Mouse (Mus musculus): Measurements from ENCODE around the gene Gria1. TPM values are rescaled to one million over a fixed set of nuclear protein-coding genes. Genes with fewer than 3 reads are reported as not detected.

Gria1 gene
- polyA plus RNA-seq, 1 experiment from 2014 or later, result 2.6 TPM

GRCm38 (mm10) chr11:57185110-57185509 is 173.9 kb downstream of the Gria1 start:
- H3K27ac ChIP-seq, result no peak overlapping the region
- ATAC-seq (ENCODE audit: insufficient number of reproducible peaks, insufficient read depth, low FRiP score, low TSS enrichment), result no peak
- H3K4me2 ChIP-seq (replicated peaks), result no peak overlapping the region
- no peaks in the 10 kb centered on the region; the same call in 1 of the 2 replicates for H3K27me3 ChIP-seq
- no peaks in the 10 kb centered on the region for H3K36me3 ChIP-seq
- no peaks in the 10 kb centered on the region for H3K4me1 ChIP-seq
- H3K9me3 ChIP-seq, result no peaks in the 10 kb centered on the region
- H3K9ac ChIP-seq, result no peak overlapping the region
- no peak overlapping the region for H3K4me3 ChIP-seq

GRCm38 (mm10) chr11:57189391-57189790 is 178.2 kb downstream of the Gria1 start:
- H3K9ac ChIP-seq, result no peak overlapping the region
- H3K36me3 ChIP-seq, result no peaks in the 10 kb centered on the region

GRCm38 (mm10) chr11:57194746-57195145 is 183.6 kb downstream of the Gria1 start:
- Histone ChIP-seq H3K27ac (no peak overlapping the region), H3K4me2 (replicated peaks) (no peak overlapping the region), H3K4me1 (no peaks in the 10 kb centered on the region), H3K36me3 (no peaks in the 10 kb centered on the region), H3K4me3 (no peak overlapping the region), H3K27me3 (no peaks in the 10 kb centered on the region), H3K9ac (no peak overlapping the region), H3K9me3 (no peaks in the 10 kb centered on the region)
- WGBS, result 59% methylated on average over 5 of the region's 5 CpGs
- ATAC-seq (ENCODE audit: insufficient number of reproducible peaks, insufficient read depth, low FRiP score, low TSS enrichment), result no peak

More at GRCm38 (mm10) chr11:57189391-57189790, 178.2 kb downstream of the Gria1 start:
- no peak overlapping the region for H3K4me3 ChIP-seq
- no peaks in the 10 kb centered on the region for H3K9me3 ChIP-seq
- no peaks in the 10 kb centered on the region for H3K27me3 ChIP-seq
- H3K4me2 ChIP-seq (replicated peaks), result no peak overlapping the region
- 84% methylated on average over 8 of the region's 8 CpGs for WGBS
- ATAC-seq (ENCODE audit: insufficient number of reproducible peaks, insufficient read depth, low FRiP score, low TSS enrichment), result no peak
- H3K4me1 ChIP-seq, result no peaks in the 10 kb centered on the region
- H3K27ac ChIP-seq, result no peak overlapping the region

- no peak overlapping the region for H3K9ac ChIP-seq
- H3K27me3 ChIP-seq, result no peaks in the 10 kb centered on the region
- H3K9me3 ChIP-seq, result no peaks in the 10 kb centered on the region
- ATAC-seq (ENCODE audit: insufficient number of reproducible peaks, insufficient read depth, low FRiP score, low TSS enrichment), result no peak
- 0 out of 2 replicates have a peak, but pooled peaks cover 3% of the 10 kb centered on the region for H3K4me1 ChIP-seq
- no peak overlapping the region for H3K27ac ChIP-seq
- no peaks in the 10 kb centered on the region for H3K36me3 ChIP-seq
- H3K4me3 ChIP-seq, result no peak overlapping the region
- no peak overlapping the region for H3K4me2 ChIP-seq (replicated peaks)
- WGBS, result 65% methylated on average over 10 of the region's 10 CpGs
Measured at GRCm38 (mm10) chr11:57201245-57201976, 190.2 kb downstream of the Gria1 start.

GRCm38 (mm10) chr11:57204371-57204770 is 193.2 kb downstream of the Gria1 start:
- Histone ChIP-seq H3K4me3 (no peak overlapping the region), H3K4me1 (0 out of 2 replicates have a peak, but pooled peaks cover 3% of the 10 kb centered on the region), H3K27ac (no peak overlapping the region), H3K4me2 (replicated peaks) (no peak overlapping the region), H3K9ac (no peak overlapping the region), H3K9me3 (no peaks in the 10 kb centered on the region), H3K36me3 (no peaks in the 10 kb centered on the region), H3K27me3 (no peaks in the 10 kb centered on the region)
- 42% methylated on average over 6 of the region's 6 CpGs for WGBS
- ATAC-seq (ENCODE audit: insufficient number of reproducible peaks, insufficient read depth, low FRiP score, low TSS enrichment), result no peak

GRCm38 (mm10) chr11:57207260-57207659 is 196.1 kb downstream of the Gria1 start:
- H3K4me1 ChIP-seq, result no peaks in the 10 kb centered on the region
- no peaks in the 10 kb centered on the region for H3K9me3 ChIP-seq
- H3K36me3 ChIP-seq, result no peaks in the 10 kb centered on the region
- no peak overlapping the region for H3K4me3 ChIP-seq
- no peak for ATAC-seq (ENCODE audit: insufficient number of reproducible peaks, insufficient read depth, low FRiP score, low TSS enrichment)
- no peak overlapping the region for H3K9ac ChIP-seq
- no peak overlapping the region for H3K4me2 ChIP-seq (replicated peaks)
- H3K27me3 ChIP-seq, result no peaks in the 10 kb centered on the region
- no peak overlapping the region for H3K27ac ChIP-seq

GRCm38 (mm10) chr11:57214079-57214478 is 202.9 kb downstream of the Gria1 start:
- no peaks in the 10 kb centered on the region for H3K36me3 ChIP-seq
- H3K4me2 ChIP-seq (replicated peaks), result no peak overlapping the region
- no peaks in the 10 kb centered on the region for H3K4me1 ChIP-seq
- no peak overlapping the region for H3K9ac ChIP-seq
- H3K27ac ChIP-seq, result no peak overlapping the region
- 85% methylated on average over 7 of the region's 7 CpGs for WGBS
- H3K9me3 ChIP-seq, result no peaks in the 10 kb centered on the region
- H3K4me3 ChIP-seq, result no peak overlapping the region
- H3K27me3 ChIP-seq, result no peaks in the 10 kb centered on the region
- ATAC-seq (ENCODE audit: insufficient number of reproducible peaks, insufficient read depth, low FRiP score, low TSS enrichment), result no peak

- Histone ChIP-seq H3K4me2 (replicated peaks) (no peak overlapping the region), H3K9ac (no peak overlapping the region), H3K4me1 (no peaks in the 10 kb centered on the region), H3K27ac (no peak overlapping the region), H3K4me3 (no peak overlapping the region), H3K9me3 (no peaks in the 10 kb centered on the region), H3K27me3 (no peaks in the 10 kb centered on the region), H3K36me3 (no peaks in the 10 kb centered on the region)
- ATAC-seq (ENCODE audit: insufficient number of reproducible peaks, insufficient read depth, low FRiP score, low TSS enrichment), result no peak
- 90% methylated on average over 5 of the region's 5 CpGs for WGBS
Measured at GRCm38 (mm10) chr11:57214583-57214982, 203.4 kb downstream of the Gria1 start.

GRCm38 (mm10) chr11:57222797-57223569 is 211.8 kb downstream of the Gria1 start:
- 60% methylated on average over 8 of the region's 8 CpGs for WGBS
- no peak overlapping the region for H3K27ac ChIP-seq
- no peaks in the 10 kb centered on the region for H3K9me3 ChIP-seq
- no peak overlapping the region for H3K9ac ChIP-seq
- no peak for ATAC-seq (ENCODE audit: insufficient number of reproducible peaks, insufficient read depth, low FRiP score, low TSS enrichment)
- no peak overlapping the region for H3K4me2 ChIP-seq (replicated peaks)
- no peaks in the 10 kb centered on the region for H3K27me3 ChIP-seq
- no peak overlapping the region for H3K4me3 ChIP-seq
- H3K36me3 ChIP-seq, result no peaks in the 10 kb centered on the region
- H3K4me1 ChIP-seq, result no peaks in the 10 kb centered on the region

GRCm38 (mm10) chr11:57235446-57235845 is 224.3 kb downstream of the Gria1 start:
- no peaks in the 10 kb centered on the region for H3K9me3 ChIP-seq
- WGBS, result 70% methylated on average over 2 of the region's 2 CpGs
- no peak overlapping the region for H3K9ac ChIP-seq
- peaks cover 7% of the 10 kb centered on the region for H3K4me1 ChIP-seq
- H3K27ac ChIP-seq, result no peak overlapping the region
- no peak overlapping the region for H3K4me2 ChIP-seq (replicated peaks)
- no peaks in the 10 kb centered on the region for H3K36me3 ChIP-seq
- no peak for ATAC-seq (ENCODE audit: insufficient number of reproducible peaks, insufficient read depth, low FRiP score, low TSS enrichment)
- no peaks in the 10 kb centered on the region for H3K27me3 ChIP-seq
- no peak overlapping the region for H3K4me3 ChIP-seq

GRCm38 (mm10) chr11:57236431-57236830 is 225.2 kb downstream of the Gria1 start:
- H3K27me3 ChIP-seq, result no peaks in the 10 kb centered on the region
- peaks cover 7% of the 10 kb centered on the region for H3K4me1 ChIP-seq
- H3K36me3 ChIP-seq, result no peaks in the 10 kb centered on the region
- WGBS, result 18% methylated on average over 1 of the region's 1 CpGs
- peak overlapping the region; percentile 38 for H3K4me2 ChIP-seq (replicated peaks)
- no peak overlapping the region for H3K9ac ChIP-seq
- H3K27ac ChIP-seq, result no peak overlapping the region
- 0 out of 2 replicates have a peak overlapping the region, but pooled peaks have one; percentile 3 for H3K4me3 ChIP-seq
- ATAC-seq (ENCODE audit: insufficient number of reproducible peaks, insufficient read depth, low FRiP score, low TSS enrichment), result no peak
- H3K9me3 ChIP-seq, result no peaks in the 10 kb centered on the region

GRCm38 (mm10) chr11:57239758-57240157 is 228.6 kb downstream of the Gria1 start:
- Histone ChIP-seq H3K36me3 (no peaks in the 10 kb centered on the region), H3K4me1 (peaks cover 7% of the 10 kb centered on the region), H3K27ac (no peak overlapping the region), H3K4me3 (no peak overlapping the region), H3K9ac (no peak overlapping the region), H3K27me3 (no peaks in the 10 kb centered on the region), H3K9me3 (no peaks in the 10 kb centered on the region), H3K4me2 (replicated peaks) (no peak overlapping the region)
- WGBS, result 13% methylated on average over 3 of the region's 3 CpGs
- ATAC-seq (ENCODE audit: insufficient number of reproducible peaks, insufficient read depth, low FRiP score, low TSS enrichment), result no peak
